Mouse (Mus musculus) adrenal gland, adult (tissue): ENCODE data around the gene Speer2.

Experiments used
- DNase-seq, 2 experiments: peaks; one replicate each; pipeline ENCODE4 v3.0.0; 2022 to 2023; ENCODE audit warnings: low spot score in 1 of 2; ENCODE audit not compliant: inconsistent age in 2 of 2

The Speer2 gene

DNA sequence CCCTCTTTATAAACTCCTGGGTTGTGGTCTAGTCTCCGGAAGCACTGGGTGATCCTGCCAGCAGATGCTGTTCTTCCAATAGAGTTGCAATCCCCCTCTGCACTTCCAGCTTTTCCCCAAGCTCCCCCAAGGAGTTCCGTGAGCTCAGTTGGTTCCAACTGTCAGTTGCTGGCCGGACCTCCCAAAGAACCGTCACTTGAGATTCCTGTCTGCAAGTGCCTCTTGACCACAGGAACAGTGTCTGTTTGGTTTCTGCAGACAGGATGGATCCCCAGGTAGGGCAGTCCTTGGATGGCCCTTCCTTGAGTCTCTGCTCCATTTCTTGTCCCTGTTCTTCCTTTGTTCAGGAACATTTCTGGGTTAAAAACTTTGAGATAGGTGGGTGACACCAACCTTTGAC is at the start of gene Speer2:
Gene Speer2, minus strand, starts transcription at position 101 of the 400 bp plus-strand sequence.
- DNase-seq = no peak

- DNase-seq = no peak
These were observed 40.8 kb upstream of the Speer2 start for GRCm38 (mm10) chr16:69904303-69904702.

DNA sequence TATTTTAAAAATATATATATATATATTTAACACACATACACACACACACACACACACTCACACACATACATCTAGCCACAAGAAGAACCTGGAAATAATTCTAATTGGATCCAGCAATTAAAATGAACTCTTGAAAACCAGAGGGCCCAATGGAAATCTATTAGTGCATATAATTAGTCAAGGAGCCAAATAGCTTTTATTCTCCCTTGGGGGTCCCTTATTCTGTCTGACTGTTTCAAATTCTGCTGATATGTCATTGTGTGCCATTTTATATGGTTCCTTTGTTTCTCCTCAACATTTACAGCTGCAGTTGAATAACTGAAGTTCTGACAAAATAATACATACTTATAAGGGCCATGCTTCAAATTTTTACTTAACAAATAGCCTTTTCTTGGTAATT is 17.2 kb upstream of the Speer2 start:
- DNase-seq = no peak

- DNase-seq = no peak
These were observed 26.9 kb downstream of the Speer2 start for GRCm38 (mm10) chr16:69836628-69837027.

- no peak for DNase-seq
These were observed 49.9 kb downstream of the Speer2 start for GRCm38 (mm10) chr16:69813652-69814051.
